Mouse (Mus musculus): Measurements from ENCODE around the gene Kcnk3. TPM values are rescaled to one million over a fixed set of nuclear protein-coding genes. Genes with fewer than 3 reads are reported as not detected.

Gene Kcnk3
- polyA plus RNA-seq (2012; rRNA removed) (0.07 and 0.11 TPM in 2 replicates), polyA plus RNA-seq (2014; fragmentation: Nextera tagmentation; extraction: Ambion mirVana) (0.11 and 0.16 TPM in 2 replicates)

DNA sequence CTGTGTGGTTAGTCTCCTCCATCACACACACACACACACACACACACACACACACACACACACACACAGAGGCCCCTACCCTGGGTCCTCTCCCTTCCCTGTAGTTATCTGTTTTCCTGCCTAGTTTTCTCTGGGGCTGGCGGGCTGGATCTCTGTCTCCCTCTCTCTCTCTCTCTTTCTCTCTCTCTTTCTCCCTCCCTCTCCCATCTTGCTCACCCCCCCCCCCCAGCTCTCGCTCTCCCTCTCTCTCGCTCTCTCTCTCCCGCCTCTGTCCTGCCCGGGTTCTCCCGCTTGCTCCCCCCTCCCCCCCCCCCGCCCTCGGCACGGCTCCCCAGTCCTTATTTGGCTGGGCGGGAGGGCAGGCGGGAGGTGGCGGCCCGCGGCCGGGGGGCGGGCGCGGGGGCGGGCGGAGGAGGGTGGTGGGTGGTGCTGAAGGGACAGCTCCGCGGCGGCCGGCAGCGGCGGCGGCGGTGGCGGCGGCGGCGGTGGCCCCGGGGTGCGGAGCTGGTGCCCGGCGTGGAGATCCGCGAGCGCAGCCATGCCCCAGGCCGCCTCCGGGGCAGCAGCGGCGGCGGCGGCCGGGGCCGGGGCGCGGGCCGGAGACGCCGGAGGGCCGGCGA is at the start of gene Kcnk3:
TSS of gene Kcnk3 (plus strand) at position 490 of the 620 bp plus-strand sequence.
- no peak for ATAC-seq (ENCODE audit: insufficient read depth)
- 1% methylated on average over 40 of the region's 54 CpGs for WGBS (ENCODE audit: insufficient replicate concordance)
- no peaks in the 10 kb centered on the region for H3K36me3 ChIP-seq (replicated peaks; ENCODE audit: control insufficient read depth, insufficient read depth, low read depth)
- H3K27me3 ChIP-seq (ENCODE audit: control insufficient read depth, insufficient read depth, low read length) = peaks cover 41% of the 10 kb centered on the region
- no peak within 1 kb of the TSS for H3K9ac ChIP-seq (replicated peaks)
- no peak for DNase-seq (ENCODE audit: low read depth in 3 of 3, low spot score in 3 of 3)
- no peaks in the 10 kb centered on the region for H3K9me3 ChIP-seq (ENCODE audit: control insufficient read depth, low read length)
- no peak within 1 kb of the TSS for H3K27ac ChIP-seq
- H3K4me2 ChIP-seq (ENCODE audit: low read depth) = peak within 1 kb of the TSS; percentile 47
- H3K4me1 ChIP-seq (replicated peaks; ENCODE audit: control insufficient read depth in 2 of 2, insufficient read depth in 2 of 2, low read length in 1 of 2) = no peaks in the 10 kb centered on the region
- H3K4me3 ChIP-seq (ENCODE audit: insufficient read depth in 1 of 2, low read depth in 2 of 2, low read length in 2 of 2) = peak within 1 kb of the TSS in 1 of 2 experiments; percentile 31; a peak in 2 of 4 replicates
- TF ChIP-seq CTCF (IDR thresholded peaks at IDR 0.05; ENCODE audit: low read depth) (no peak), EP300 (IDR thresholded peaks at IDR 0.05; ENCODE audit: low read depth) (no peak)

DNA sequence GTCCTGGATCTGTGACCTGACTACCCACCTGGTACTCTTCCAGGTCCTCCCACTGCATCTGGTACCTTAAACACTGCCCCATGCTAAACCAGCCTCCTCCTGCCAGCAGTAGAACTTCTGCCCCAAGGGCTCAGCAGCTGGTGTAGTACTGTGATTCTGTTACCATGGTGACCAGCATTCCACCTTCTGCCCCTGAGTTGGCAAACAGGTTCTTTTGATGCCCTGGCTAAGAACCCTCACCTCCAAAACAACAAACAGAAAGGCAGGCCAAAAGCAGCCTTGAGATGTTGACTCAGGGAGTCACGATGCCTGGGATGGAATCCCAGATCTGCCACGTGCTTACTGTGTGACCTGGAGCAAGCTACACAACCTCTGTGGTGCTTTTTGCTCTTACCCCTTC is 42.3 kb upstream of the Kcnk3 start, which contains the start of gene Cib4:
TSS of gene Cib4 (minus strand) at position 139 of the 400 bp plus-strand sequence.
- TF ChIP-seq CTCF (IDR thresholded peaks at IDR 0.05; ENCODE audit: low read depth) = no peak
- TF ChIP-seq EP300 (IDR thresholded peaks at IDR 0.05; ENCODE audit: low read depth) = no peak
- Histone ChIP-seq H3K4me2 (ENCODE audit: low read depth) (no peak within 1 kb of the TSS), H3K9ac (replicated peaks) (no peak within 1 kb of the TSS), H3K27me3 (ENCODE audit: control insufficient read depth, insufficient read depth, low read length) (no peaks in the 10 kb centered on the region), H3K4me3 (ENCODE audit: insufficient read depth in 1 of 2, low read depth in 2 of 2, low read length in 2 of 2) (no peak within 1 kb of the TSS), H3K27ac (no peak within 1 kb of the TSS), H3K9me3 (ENCODE audit: control insufficient read depth, low read length) (no peaks in the 10 kb centered on the region), H3K4me1 (replicated peaks; ENCODE audit: control insufficient read depth in 2 of 2, insufficient read depth in 2 of 2, low read length in 1 of 2) (no peaks in the 10 kb centered on the region), H3K36me3 (replicated peaks; ENCODE audit: control insufficient read depth, insufficient read depth, low read depth) (no peaks in the 10 kb centered on the region)
- DNase-seq (ENCODE audit: low read depth in 3 of 3, low spot score in 3 of 3) (no peak), ATAC-seq (ENCODE audit: insufficient read depth) (no peak)
- WGBS (ENCODE audit: insufficient replicate concordance) = 30% methylated on average over 2 of the region's 2 CpGs

DNA sequence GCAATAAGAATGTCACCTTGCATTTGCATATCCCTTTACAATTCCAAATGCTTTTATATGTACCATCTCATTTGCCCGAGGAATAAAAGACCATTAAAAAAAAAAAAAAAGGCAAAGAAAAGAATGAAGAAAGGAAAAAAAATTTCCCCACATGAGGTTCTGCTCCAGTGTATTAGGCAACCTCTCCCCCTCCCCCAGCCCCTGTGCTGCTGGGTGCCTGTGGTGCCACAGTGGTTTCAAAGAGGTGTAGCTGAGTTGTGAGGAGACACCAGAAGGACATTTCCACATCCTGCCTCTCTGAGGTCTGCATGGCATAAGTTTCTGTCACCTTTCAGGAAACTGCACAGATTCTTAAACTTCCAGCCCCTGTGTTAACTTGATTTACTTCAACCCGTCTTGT is 39.3 kb upstream of the Kcnk3 start:
- DNase-seq (ENCODE audit: low read depth in 3 of 3, low spot score in 3 of 3) (no peak), ATAC-seq (ENCODE audit: insufficient read depth) (no peak)
- Histone ChIP-seq H3K9ac (replicated peaks) (no peak overlapping the region), H3K4me1 (replicated peaks; ENCODE audit: control insufficient read depth in 2 of 2, insufficient read depth in 2 of 2, low read length in 1 of 2) (no peaks in the 10 kb centered on the region), H3K27ac (no peak overlapping the region), H3K4me3 (ENCODE audit: insufficient read depth in 1 of 2, low read depth in 2 of 2, low read length in 2 of 2) (no peak overlapping the region), H3K9me3 (ENCODE audit: control insufficient read depth, low read length) (no peaks in the 10 kb centered on the region), H3K36me3 (replicated peaks; ENCODE audit: control insufficient read depth, insufficient read depth, low read depth) (no peaks in the 10 kb centered on the region), H3K4me2 (ENCODE audit: low read depth) (no peak overlapping the region), H3K27me3 (ENCODE audit: control insufficient read depth, insufficient read depth, low read length) (no peaks in the 10 kb centered on the region)
- TF ChIP-seq CTCF (IDR thresholded peaks at IDR 0.05; ENCODE audit: low read depth) = no peak
- no peak for TF ChIP-seq EP300 (IDR thresholded peaks at IDR 0.05; ENCODE audit: low read depth)
- 33% methylated on average over 2 of the region's 2 CpGs for WGBS (ENCODE audit: insufficient replicate concordance)

DNA sequence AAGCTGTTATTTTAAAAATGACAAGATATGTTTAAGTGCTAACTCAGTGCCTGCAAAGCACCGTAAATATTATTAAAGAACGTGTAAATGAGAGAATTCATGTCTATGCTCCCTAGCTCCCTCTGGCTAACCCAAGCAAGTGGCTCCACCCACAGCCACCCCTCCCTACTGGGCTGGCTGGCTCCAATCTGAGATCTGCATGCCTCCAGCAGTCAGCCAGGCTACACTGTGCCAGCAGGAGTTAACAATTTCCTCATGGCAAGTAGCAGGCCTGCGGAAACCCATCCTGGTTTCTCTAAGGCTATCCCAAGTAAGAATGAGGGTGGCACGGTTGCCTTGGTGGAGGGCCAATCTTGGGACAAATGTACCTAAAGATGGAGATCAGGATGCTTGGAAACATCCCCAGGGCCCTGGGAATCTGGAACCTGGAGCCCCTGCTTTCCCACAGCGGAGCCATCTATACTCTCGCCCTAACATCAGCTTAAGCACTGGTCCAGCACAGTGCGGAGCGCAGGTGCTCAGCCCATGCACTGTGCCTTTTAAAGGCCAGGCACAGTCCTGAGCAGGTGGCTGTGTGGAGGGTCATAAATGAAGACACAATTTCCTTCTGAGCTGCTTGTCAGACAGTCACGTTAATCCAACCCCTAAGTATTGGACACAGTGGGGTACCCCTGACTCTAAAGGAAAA is 37.5 kb upstream of the Kcnk3 start:
- 50% methylated on average over 9 of the region's 9 CpGs for WGBS (ENCODE audit: insufficient replicate concordance)
- no peaks in the 10 kb centered on the region for H3K36me3 ChIP-seq (replicated peaks; ENCODE audit: control insufficient read depth, insufficient read depth, low read depth)
- TF ChIP-seq CTCF (IDR thresholded peaks at IDR 0.05; ENCODE audit: low read depth) (no peak), EP300 (IDR thresholded peaks at IDR 0.05; ENCODE audit: low read depth) (no peak)
- H3K4me1 ChIP-seq (replicated peaks; ENCODE audit: control insufficient read depth in 2 of 2, insufficient read depth in 2 of 2, low read length in 1 of 2) = no peaks in the 10 kb centered on the region
- ATAC-seq (ENCODE audit: insufficient read depth) = no peak
- no peaks in the 10 kb centered on the region for H3K27me3 ChIP-seq (ENCODE audit: control insufficient read depth, insufficient read depth, low read length)
- DNase-seq (ENCODE audit: low read depth in 3 of 3, low spot score in 3 of 3) = no peak
- no peak overlapping the region for H3K4me3 ChIP-seq (ENCODE audit: insufficient read depth in 1 of 2, low read depth in 2 of 2, low read length in 2 of 2)
- H3K9me3 ChIP-seq (ENCODE audit: control insufficient read depth, low read length) = no peaks in the 10 kb centered on the region
- no peak overlapping the region for H3K27ac ChIP-seq
- H3K4me2 ChIP-seq (ENCODE audit: low read depth) = no peak overlapping the region
- H3K9ac ChIP-seq (replicated peaks) = no peak overlapping the region

DNA sequence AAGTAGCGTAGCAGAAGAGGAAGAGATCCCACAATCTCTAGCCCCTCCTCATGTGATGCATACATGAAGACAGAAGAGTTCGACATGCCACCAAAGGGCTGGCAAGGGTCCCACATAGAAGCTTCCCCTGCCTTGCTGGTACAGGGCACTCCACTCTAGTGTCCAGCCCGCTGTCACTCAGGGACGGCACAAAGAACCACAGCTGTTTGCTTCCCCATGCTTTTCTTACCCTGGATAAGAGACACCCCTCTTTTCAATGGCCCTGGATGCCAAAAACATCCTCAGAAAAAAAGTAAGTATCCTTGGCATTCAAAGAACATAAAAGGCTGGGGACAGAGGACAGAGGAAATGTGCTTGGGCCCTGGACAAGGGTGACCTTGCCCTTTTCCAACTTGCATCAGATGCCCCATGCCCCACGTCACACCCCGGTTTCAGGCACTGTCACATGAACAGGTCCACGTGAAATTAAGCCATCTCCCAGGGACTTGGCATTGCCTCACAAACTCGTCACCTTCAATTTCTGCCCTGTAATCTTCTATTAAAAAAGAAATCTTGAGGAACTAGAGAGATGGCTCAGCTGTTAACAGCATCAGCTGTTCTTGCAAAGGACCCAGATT is 36.8 kb upstream of the Kcnk3 start:
- Histone ChIP-seq H3K9ac (replicated peaks) (no peak overlapping the region), H3K4me2 (ENCODE audit: low read depth) (no peak overlapping the region), H3K4me3 (ENCODE audit: insufficient read depth in 1 of 2, low read depth in 2 of 2, low read length in 2 of 2) (no peak overlapping the region), H3K27me3 (ENCODE audit: control insufficient read depth, insufficient read depth, low read length) (no peaks in the 10 kb centered on the region), H3K36me3 (replicated peaks; ENCODE audit: control insufficient read depth, insufficient read depth, low read depth) (no peaks in the 10 kb centered on the region), H3K27ac (no peak overlapping the region), H3K4me1 (replicated peaks; ENCODE audit: control insufficient read depth in 2 of 2, insufficient read depth in 2 of 2, low read length in 1 of 2) (no peaks in the 10 kb centered on the region), H3K9me3 (ENCODE audit: control insufficient read depth, low read length) (no peaks in the 10 kb centered on the region)
- TF ChIP-seq EP300 (IDR thresholded peaks at IDR 0.05; ENCODE audit: low read depth) = no peak
- no peak for TF ChIP-seq CTCF (IDR thresholded peaks at IDR 0.05; ENCODE audit: low read depth)
- no peak for ATAC-seq (ENCODE audit: insufficient read depth)
- 70% methylated on average over 8 of the region's 8 CpGs for WGBS (ENCODE audit: insufficient replicate concordance)
- DNase-seq (ENCODE audit: low read depth in 3 of 3, low spot score in 3 of 3) = no peak
